Mouse (Mus musculus): ENCODE data around the gene Polr3h. TPM values are rescaled to one million over a fixed set of nuclear protein-coding genes. Genes with fewer than 3 reads are reported as not detected.
"Not testable (repeated sequence)": the region's sequence is repeated elsewhere in the genome, so short reads cannot be mapped to it uniquely, and the experiment has no call there.

Polr3h gene
- polyA plus RNA-seq (2012; rRNA removed) = 17.2 and 17.4 TPM in 2 replicates

- DNase-seq (ENCODE audit: low spot score) = peak; percentile 68
Measured at GRCm38 (mm10) chr15:81925760-81926445, at the start of gene Polr3h. Polr3h (minus strand) TSS chr15:81926240.

GRCm38 (mm10) chr15:81975156-81975555 lies 49.1 kb upstream of the Polr3h start:
- not testable (repeated sequence) for DNase-seq (ENCODE audit: low spot score)

GRCm38 (mm10) chr15:81970498-81970897 lies 44.5 kb upstream of the Polr3h start:
- DNase-seq (ENCODE audit: low spot score) = not testable (repeated sequence)

- DNase-seq (ENCODE audit: low spot score) = not testable (repeated sequence)
Measured at GRCm38 (mm10) chr15:81969635-81970034, 43.6 kb upstream of the Polr3h start.

- no peak for DNase-seq (ENCODE audit: low spot score)
Measured at GRCm38 (mm10) chr15:81969173-81969572, 43.1 kb upstream of the Polr3h start.

GRCm38 (mm10) chr15:81968447-81968846 lies 42.4 kb upstream of the Polr3h start:
- no peak for DNase-seq (ENCODE audit: low spot score)

GRCm38 (mm10) chr15:81967821-81968220 lies 41.8 kb upstream of the Polr3h start:
- no peak for DNase-seq (ENCODE audit: low spot score)

GRCm38 (mm10) chr15:81966062-81966829 lies 40.2 kb upstream of the Polr3h start:
- no peak for DNase-seq (ENCODE audit: low spot score)

GRCm38 (mm10) chr15:81964980-81965545 lies 39.0 kb upstream of the Polr3h start:
- no peak for DNase-seq (ENCODE audit: low spot score)

- DNase-seq (ENCODE audit: low spot score) = no peak
Measured at GRCm38 (mm10) chr15:81964262-81964661, 38.2 kb upstream of the Polr3h start.

- DNase-seq (ENCODE audit: low spot score) = no peak
Measured at GRCm38 (mm10) chr15:81961078-81961451, 35.0 kb upstream of the Polr3h start.

GRCm38 (mm10) chr15:81960171-81961077 lies 34.4 kb upstream of the Polr3h start, which contains the start of gene Pmm1:
Pmm1 (minus strand) TSS chr15:81960930.
- DNase-seq (ENCODE audit: low spot score) = peak; percentile 86

- no peak for DNase-seq (ENCODE audit: low spot score)
Measured at GRCm38 (mm10) chr15:81958906-81959305, 32.9 kb upstream of the Polr3h start.

GRCm38 (mm10) chr15:81957598-81957997 lies 31.6 kb upstream of the Polr3h start:
- no peak for DNase-seq (ENCODE audit: low spot score)

- DNase-seq (ENCODE audit: low spot score) = no peak
Measured at GRCm38 (mm10) chr15:81956457-81956856, 30.4 kb upstream of the Polr3h start.

GRCm38 (mm10) chr15:81955414-81955813 lies 29.4 kb upstream of the Polr3h start:
- no peak for DNase-seq (ENCODE audit: low spot score)

- no peak for DNase-seq (ENCODE audit: low spot score)
Measured at GRCm38 (mm10) chr15:81954716-81955115, 28.7 kb upstream of the Polr3h start.

- no peak for DNase-seq (ENCODE audit: low spot score)
Measured at GRCm38 (mm10) chr15:81954151-81954583, 28.1 kb upstream of the Polr3h start.

- DNase-seq (ENCODE audit: low spot score) = no peak
Measured at GRCm38 (mm10) chr15:81952310-81952709, 26.3 kb upstream of the Polr3h start.

- no peak for DNase-seq (ENCODE audit: low spot score)
Measured at GRCm38 (mm10) chr15:81951159-81951558, 25.1 kb upstream of the Polr3h start.

- no peak for DNase-seq (ENCODE audit: low spot score)
Measured at GRCm38 (mm10) chr15:81950716-81951115, 24.7 kb upstream of the Polr3h start.
